Mouse (Mus musculus): ENCODE results near the gene Hist2h3c1. TPM values are rescaled to one million over a fixed set of nuclear protein-coding genes. Genes with fewer than 3 reads are reported as not detected.

The Hist2h3c1 gene
- polyA plus RNA-seq, 1 experiment from 2014 or later: 0.27 TPM

- Histone ChIP-seq H3K27ac (replicated peaks) (no peak overlapping the region), H3K4me2 (no peak overlapping the region), H3K9me3 (no peaks in the 10 kb centered on the region), H3K9ac (no peak overlapping the region), H3K27me3 (no peaks in the 10 kb centered on the region), H3K4me1 (replicated peaks) (peaks cover 18% of the 10 kb centered on the region), H3K4me3 (no peak overlapping the region), H3K36me3 (no peaks in the 10 kb centered on the region)
- WGBS: 57% methylated on average over 4 of the region's 4 CpGs
- no peak for ATAC-seq (ENCODE audit: low FRiP score, low read depth)
Measured at GRCm38 (mm10) chr3:96249034-96249345, 2.5 kb downstream of the Hist2h3c1 start.

DNA sequence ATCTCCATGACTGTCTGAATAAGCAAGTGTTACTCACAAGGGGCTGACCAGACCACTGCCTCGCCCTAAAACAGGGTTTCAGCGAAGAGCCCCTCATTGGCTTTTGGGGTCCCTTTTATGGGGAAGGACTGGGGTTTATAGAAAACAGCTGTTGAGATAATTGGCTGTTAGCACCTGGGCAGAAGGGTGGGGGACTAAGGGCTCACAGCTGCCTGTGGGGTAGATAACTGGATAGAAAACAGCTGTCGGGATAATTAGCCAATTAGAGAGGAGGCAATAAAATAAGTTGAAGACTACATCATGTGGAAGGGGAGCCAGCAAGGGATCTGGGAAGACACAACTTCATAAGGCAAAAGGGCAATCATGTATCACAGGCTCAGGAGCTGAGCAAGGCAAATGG, 4.4 kb downstream of the Hist2h3c1 start:
- H3K9ac ChIP-seq: no peak overlapping the region
- no peaks in the 10 kb centered on the region for H3K27me3 ChIP-seq
- H3K36me3 ChIP-seq: no peaks in the 10 kb centered on the region
- H3K4me1 ChIP-seq (replicated peaks): peaks cover 8% of the 10 kb centered on the region
- no peak overlapping the region for H3K4me3 ChIP-seq
- 82% methylated on average over 3 of the region's 3 CpGs for WGBS
- no peak overlapping the region for H3K4me2 ChIP-seq
- H3K9me3 ChIP-seq: no peaks in the 10 kb centered on the region
- H3K27ac ChIP-seq (replicated peaks): no peak overlapping the region
- ATAC-seq (ENCODE audit: low FRiP score, low read depth): no peak

- no peaks in the 10 kb centered on the region for H3K36me3 ChIP-seq
- H3K27ac ChIP-seq (replicated peaks): no peak overlapping the region
- no peaks in the 10 kb centered on the region for H3K27me3 ChIP-seq
- H3K9me3 ChIP-seq: no peaks in the 10 kb centered on the region
- no peak overlapping the region for H3K9ac ChIP-seq
- no peak overlapping the region for H3K4me3 ChIP-seq
- H3K4me1 ChIP-seq (replicated peaks): peaks cover 8% of the 10 kb centered on the region
- H3K4me2 ChIP-seq: no peak overlapping the region
- WGBS: 91% methylated on average over 3 of the region's 3 CpGs
- ATAC-seq (ENCODE audit: low FRiP score, low read depth): no peak
Measured at GRCm38 (mm10) chr3:96251787-96252186, 5.3 kb downstream of the Hist2h3c1 start.

- no peak overlapping the region for H3K4me2 ChIP-seq
- ATAC-seq (ENCODE audit: low FRiP score, low read depth): peak; percentile 30; the same call in 1 of the 2 replicates
- no peaks in the 10 kb centered on the region for H3K27me3 ChIP-seq
- H3K4me3 ChIP-seq: no peak overlapping the region
- no peak overlapping the region for H3K9ac ChIP-seq
- 51% methylated on average over 10 of the region's 10 CpGs for WGBS
- no peaks in the 10 kb centered on the region for H3K36me3 ChIP-seq
- H3K4me1 ChIP-seq (replicated peaks): no peaks in the 10 kb centered on the region
- no peak overlapping the region for H3K27ac ChIP-seq (replicated peaks)
- no peaks in the 10 kb centered on the region for H3K9me3 ChIP-seq
Measured at GRCm38 (mm10) chr3:96254683-96255355, 8.3 kb downstream of the Hist2h3c1 start.

GRCm38 (mm10) chr3:96255926-96256593, 9.6 kb downstream of the Hist2h3c1 start:
- H3K4me3 ChIP-seq: no peak overlapping the region
- no peak overlapping the region for H3K4me2 ChIP-seq
- peaks cover 2% of the 10 kb centered on the region; the same call in 1 of the 2 replicates for H3K4me1 ChIP-seq (replicated peaks)
- H3K9ac ChIP-seq: no peak overlapping the region
- no peak overlapping the region for H3K27ac ChIP-seq (replicated peaks)
- no peaks in the 10 kb centered on the region for H3K9me3 ChIP-seq
- H3K36me3 ChIP-seq: no peaks in the 10 kb centered on the region
- ATAC-seq (ENCODE audit: low FRiP score, low read depth): no peak
- WGBS: 87% methylated on average over 5 of the region's 5 CpGs
- no peaks in the 10 kb centered on the region for H3K27me3 ChIP-seq

- 86% methylated on average over 3 of the region's 3 CpGs for WGBS
- ATAC-seq (ENCODE audit: low FRiP score, low read depth): no peak
- Histone ChIP-seq H3K27me3 (no peaks in the 10 kb centered on the region), H3K9ac (no peak overlapping the region), H3K9me3 (no peaks in the 10 kb centered on the region), H3K4me2 (no peak overlapping the region), H3K4me3 (no peak overlapping the region), H3K36me3 (no peaks in the 10 kb centered on the region), H3K27ac (replicated peaks) (no peak overlapping the region), H3K4me1 (replicated peaks) (peaks cover 12% of the 10 kb centered on the region)
Measured at GRCm38 (mm10) chr3:96257190-96257589, 10.7 kb downstream of the Hist2h3c1 start.

DNA sequence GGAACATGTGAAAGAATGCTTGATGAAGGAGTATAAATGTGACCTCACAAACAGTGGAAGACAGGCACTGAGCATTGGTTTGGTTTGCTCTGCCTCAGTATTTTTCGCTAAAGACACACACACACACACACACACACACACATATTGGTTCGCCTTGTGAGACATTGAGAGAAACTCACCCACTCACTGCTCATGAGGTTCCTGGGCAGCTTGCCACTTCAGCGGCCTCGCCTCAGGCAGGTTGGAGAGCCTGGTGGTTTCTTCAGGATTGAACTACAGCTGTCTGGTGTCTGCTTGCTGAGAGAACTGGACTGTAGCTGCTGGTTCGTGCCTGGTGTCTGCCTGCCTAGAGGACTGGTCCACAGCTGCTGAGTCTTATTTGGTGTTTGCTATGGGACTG, 13.7 kb downstream of the Hist2h3c1 start:
- no peak for ATAC-seq (ENCODE audit: low FRiP score, low read depth)
- Histone ChIP-seq H3K9ac (no peak overlapping the region), H3K36me3 (no peaks in the 10 kb centered on the region), H3K27ac (replicated peaks) (no peak overlapping the region), H3K9me3 (no peaks in the 10 kb centered on the region), H3K4me2 (no peak overlapping the region), H3K27me3 (no peaks in the 10 kb centered on the region), H3K4me1 (replicated peaks) (peaks cover 25% of the 10 kb centered on the region), H3K4me3 (no peak overlapping the region)
- whole genome bisulfite sequencing: 93% methylated on average over 5 of the region's 5 CpGs

DNA sequence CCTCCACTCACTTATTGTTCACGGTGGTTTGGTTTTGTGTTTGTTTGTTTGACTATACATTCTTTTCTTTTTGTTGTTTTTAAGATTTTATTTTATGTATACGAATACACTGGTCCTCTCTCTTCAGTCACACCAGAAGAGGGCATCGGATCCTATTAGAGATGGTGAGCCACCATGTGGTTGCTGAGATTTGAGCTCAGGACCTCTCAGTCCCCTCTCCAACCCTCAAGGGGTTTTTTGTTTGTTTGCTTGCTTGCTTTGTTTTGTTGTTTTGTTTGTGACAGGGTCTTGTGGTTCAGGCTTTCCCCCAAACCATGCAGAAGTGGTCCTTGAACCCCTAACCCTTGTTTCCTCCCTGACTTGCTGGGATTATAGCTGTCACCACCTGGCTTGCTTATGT, 15.1 kb downstream of the Hist2h3c1 start:
- 54% methylated on average over 3 of the region's 3 CpGs for WGBS
- H3K9me3 ChIP-seq: no peaks in the 10 kb centered on the region
- no peaks in the 10 kb centered on the region for H3K36me3 ChIP-seq
- H3K27ac ChIP-seq (replicated peaks): peak overlapping the region; percentile 98
- H3K27me3 ChIP-seq: no peaks in the 10 kb centered on the region
- peak overlapping the region; percentile 72 for H3K4me2 ChIP-seq
- no peak for ATAC-seq (ENCODE audit: low FRiP score, low read depth)
- peak overlapping the region; percentile 62 for H3K4me3 ChIP-seq
- peaks cover 25% of the 10 kb centered on the region for H3K4me1 ChIP-seq (replicated peaks)
- H3K9ac ChIP-seq: peak overlapping the region; percentile 66

DNA sequence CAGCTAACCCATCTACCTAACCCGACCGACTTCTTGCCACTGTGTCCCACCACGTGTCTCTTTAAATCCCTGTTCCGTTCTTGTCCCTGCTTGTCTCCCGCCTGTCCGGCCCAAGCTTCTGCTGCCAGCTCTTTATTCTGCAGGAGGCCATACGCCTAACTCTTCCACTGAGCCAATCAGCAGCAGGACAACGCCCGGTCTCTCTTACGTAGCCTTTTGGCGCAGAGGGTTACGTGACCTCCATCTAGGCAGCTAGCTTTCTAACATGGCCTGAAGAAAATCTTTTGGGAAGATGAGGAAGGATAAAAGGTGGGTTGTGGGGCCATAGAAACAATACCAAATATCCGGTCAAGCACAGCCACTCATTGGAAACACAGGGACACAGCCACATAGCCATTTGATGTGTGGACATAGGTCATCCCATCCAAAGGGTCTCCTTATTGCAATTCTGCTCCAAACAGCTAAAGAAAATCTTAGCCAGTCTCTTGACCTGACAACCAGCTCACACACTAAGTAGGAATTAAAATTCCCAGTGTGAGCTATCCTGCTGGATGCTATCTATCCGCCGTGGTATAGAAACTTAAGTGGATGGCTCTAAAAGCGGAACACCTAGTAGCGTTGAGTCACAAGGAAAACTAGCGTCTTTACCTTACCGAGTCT, 15.9 kb downstream of the Hist2h3c1 start:
- no peaks in the 10 kb centered on the region for H3K9me3 ChIP-seq
- peaks cover 25% of the 10 kb centered on the region for H3K4me1 ChIP-seq (replicated peaks)
- peak overlapping the region; percentile 72 for H3K4me2 ChIP-seq
- peak overlapping the region; percentile 66 for H3K9ac ChIP-seq
- peak overlapping the region; percentile 62 for H3K4me3 ChIP-seq
- H3K27me3 ChIP-seq: no peaks in the 10 kb centered on the region
- WGBS: under 1% methylated on average over 19 of the region's 19 CpGs
- no peaks in the 10 kb centered on the region for H3K36me3 ChIP-seq
- peak overlapping the region; percentile 98 for H3K27ac ChIP-seq (replicated peaks)
- ATAC-seq (ENCODE audit: low FRiP score, low read depth): peak; percentile 85

GRCm38 (mm10) chr3:96262979-96263550, 16.6 kb downstream of the Hist2h3c1 start, which contains the start of gene Hist2h4:
TSS of gene Hist2h4 (minus strand) at chr3:96263311.
- under 1% methylated on average over 40 of the region's 40 CpGs for WGBS
- ATAC-seq (ENCODE audit: low FRiP score, low read depth): peak; percentile 91
- Histone ChIP-seq H3K27ac (replicated peaks) (peak within 1 kb of the TSS; percentile 98), H3K36me3 (no peaks in the 10 kb centered on the region), H3K4me2 (peak within 1 kb of the TSS; percentile 72), H3K4me1 (replicated peaks) (peaks cover 32% of the 10 kb centered on the region), H3K27me3 (no peaks in the 10 kb centered on the region), H3K4me3 (peak within 1 kb of the TSS; percentile 62), H3K9ac (peak within 1 kb of the TSS; percentile 66), H3K9me3 (no peaks in the 10 kb centered on the region)

- H3K4me2 ChIP-seq: peak overlapping the region; percentile 72
- WGBS: 2% methylated on average over 27 of the region's 27 CpGs
- peak; percentile 11; the same call in 1 of the 2 replicates for ATAC-seq (ENCODE audit: low FRiP score, low read depth)
Measured at GRCm38 (mm10) chr3:96263558-96264403, 17.3 kb downstream of the Hist2h3c1 start.

More at GRCm38 (mm10) chr3:96263558-96264403, 17.3 kb downstream of the Hist2h3c1 start:
- Histone ChIP-seq H3K36me3 (no peaks in the 10 kb centered on the region), H3K27me3 (no peaks in the 10 kb centered on the region), H3K4me1 (replicated peaks) (peaks cover 35% of the 10 kb centered on the region), H3K27ac (replicated peaks) (peak overlapping the region; percentile 98), H3K4me3 (peak overlapping the region; percentile 62), H3K9me3 (no peaks in the 10 kb centered on the region), H3K9ac (peak overlapping the region; percentile 50)
